Mouse (Mus musculus) urinary bladder, postnatal 4 days (tissue): Measurements from ENCODE around the gene Arsg.
A peak's percentile ranks its signal among the peaks of the same experiment; 100 is the strongest.

Source experiments
- DNase-seq, 2 experiments: peaks; one replicate each; pipeline ENCODE4 v3.0.0; 2021 to 2022; ENCODE audit warnings: low spot score in 2 of 2

Arsg gene

DNA sequence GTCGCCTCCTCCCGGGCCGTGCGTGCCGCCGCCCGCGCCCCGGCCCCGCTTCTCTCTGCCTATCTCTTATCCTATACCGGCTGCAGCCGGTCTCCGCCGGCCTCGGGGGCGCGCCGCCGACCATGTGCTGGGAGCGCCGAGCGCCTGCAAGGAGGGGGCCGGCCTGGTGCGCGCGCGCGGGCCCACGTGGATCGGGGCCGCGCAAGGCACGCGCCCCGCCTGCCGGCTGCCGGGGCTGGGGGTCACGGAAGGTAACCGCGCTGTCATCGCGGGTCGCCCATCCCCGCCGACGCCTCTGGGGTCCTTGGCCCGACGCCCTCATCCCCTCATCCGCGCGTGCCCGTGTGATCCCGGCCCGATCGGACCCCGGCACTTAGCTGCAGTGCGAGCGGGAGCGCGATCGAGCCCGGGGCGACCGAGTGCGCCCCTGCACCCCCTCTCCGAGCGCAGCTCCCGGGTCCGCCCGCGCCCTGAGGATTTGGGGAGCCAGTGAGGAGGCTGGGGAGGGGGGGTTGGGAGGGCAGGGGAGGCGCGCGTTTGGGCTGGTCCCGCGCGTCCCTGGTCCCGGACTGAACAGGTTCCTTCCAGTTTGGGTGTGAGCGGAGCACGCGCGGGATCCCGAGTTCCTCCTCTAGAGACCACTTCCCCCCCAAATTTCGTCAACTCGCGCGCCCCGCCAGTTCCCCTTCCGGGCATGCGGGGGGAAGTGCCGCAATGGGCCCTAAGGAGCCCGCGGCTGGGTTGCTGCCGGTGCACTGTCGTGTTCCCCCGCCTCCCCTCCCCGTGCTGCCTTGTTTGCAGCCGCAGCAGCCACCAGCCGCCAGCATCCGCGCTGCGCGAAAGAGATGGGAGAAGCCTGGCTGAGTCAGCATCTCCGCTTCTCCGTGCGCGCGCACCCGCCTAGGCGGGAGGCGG, at the start of gene Arsg, which contains the start of gene Slc16a6:
Gene Arsg, plus strand, starts transcription at position 204 of the 915 bp plus-strand sequence.
Gene Slc16a6, minus strand, starts transcription at position 428 of the 915 bp plus-strand sequence.
- peak; percentile 78 to 81 for DNase-seq

DNA sequence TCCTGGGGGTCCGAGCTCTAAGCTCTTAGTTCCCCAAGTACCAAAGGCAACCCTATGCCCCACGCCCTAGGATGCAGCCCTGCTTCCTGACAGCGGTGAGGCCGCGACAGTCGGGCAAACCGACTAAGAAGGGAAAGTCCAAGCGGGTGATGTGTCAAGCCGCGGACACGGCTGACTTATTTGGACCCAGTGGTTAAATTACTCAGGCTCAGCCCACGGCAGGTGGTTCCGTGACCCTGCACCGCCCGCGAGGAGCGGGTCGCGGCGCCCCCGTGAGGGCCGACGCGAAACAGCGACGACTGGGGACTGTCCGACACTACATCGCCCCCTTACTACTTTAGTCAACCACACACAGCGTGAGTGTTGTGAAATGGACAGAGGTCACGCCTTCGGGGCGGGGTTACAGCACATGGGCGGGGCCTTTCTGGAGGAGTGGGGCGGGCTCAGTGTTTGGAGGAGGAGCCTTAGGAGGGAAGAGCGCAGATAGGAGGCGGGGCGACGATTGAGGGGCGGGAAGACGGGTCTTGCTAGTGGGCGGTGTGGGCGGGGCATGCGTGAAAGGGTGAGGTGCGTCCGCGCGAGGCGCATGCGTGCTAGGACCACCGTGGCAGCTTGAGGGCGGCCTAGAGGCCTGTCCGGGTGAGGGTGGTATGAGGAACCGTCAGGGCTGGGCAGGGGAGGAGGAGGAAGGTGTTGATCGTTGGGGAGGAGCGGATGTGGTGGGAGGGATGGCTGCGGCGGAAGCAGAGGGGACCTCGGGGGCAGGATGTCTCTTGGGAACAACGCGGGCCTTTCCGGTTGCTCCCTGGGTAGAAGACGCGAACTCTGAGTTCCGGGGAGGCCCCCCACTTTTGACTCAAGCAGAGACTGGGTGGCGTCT, 47.5 kb upstream of the Arsg start, which contains the start of gene Amz2:
Gene Amz2, plus strand, starts transcription at position 555 of the 880 bp plus-strand sequence.
- DNase-seq: peak; percentile 99

DNA sequence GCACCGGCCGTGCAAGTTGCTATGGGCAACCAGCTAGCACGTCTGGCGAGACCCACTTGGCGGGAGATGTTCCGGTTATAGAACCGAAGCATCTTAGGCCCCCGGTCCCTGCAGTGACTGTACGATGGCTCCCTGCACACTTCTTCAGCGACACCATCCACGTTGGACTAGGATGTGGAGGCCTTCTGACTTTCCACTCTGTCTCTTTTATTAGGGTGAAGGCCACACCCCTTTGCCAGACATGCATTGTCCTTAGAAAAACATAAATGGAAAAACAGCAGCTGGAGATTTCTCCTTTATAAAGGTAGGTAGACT, 46.9 kb upstream of the Arsg start:
- no peak for DNase-seq

DNA sequence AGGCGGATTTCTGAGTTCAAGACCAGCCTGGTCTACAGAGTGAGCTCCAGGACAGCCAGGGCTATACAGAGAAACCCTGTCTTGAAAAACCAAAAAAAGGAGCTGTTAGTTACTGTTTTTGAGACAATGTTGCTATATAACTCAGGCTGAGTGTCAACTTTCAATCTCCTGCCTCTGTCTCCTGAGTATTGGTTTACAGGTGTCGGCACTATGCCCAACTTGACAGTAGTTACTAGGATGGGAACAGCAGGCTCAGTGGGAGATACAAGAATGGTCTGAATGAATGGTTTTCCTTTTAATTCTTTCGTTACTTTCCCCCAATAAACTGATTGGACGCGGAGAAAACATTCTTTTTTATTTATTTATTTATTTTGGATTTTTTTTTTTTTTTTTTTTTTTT, 45.8 kb upstream of the Arsg start:
- DNase-seq: no peak

DNA sequence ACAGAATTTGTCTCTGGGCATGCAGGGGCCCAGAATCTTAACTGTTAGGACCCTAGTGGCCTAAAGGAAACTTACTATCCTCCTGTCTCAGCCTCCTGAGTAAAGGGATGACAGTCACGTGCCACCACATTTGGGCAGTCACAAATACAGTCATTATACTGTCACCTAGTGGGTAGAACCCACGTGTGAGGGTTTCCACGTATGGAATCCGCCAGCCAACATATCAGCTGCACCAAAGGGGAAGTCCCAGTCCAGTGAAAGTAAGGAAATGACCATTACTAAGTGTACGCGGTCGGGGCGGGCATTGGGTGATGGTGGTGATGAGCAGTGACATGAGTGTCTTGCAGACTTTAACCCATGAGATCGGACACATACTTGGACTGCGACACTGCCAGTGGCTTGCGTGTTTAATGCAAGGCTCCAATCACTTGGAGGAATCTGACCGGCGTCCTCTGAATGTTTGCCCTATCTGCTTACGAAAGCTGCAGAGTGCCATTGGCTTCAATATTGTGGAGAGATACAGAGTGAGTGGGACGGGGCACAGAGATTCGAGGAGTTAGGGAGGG, 38.9 kb upstream of the Arsg start:
- no peak for DNase-seq

DNA sequence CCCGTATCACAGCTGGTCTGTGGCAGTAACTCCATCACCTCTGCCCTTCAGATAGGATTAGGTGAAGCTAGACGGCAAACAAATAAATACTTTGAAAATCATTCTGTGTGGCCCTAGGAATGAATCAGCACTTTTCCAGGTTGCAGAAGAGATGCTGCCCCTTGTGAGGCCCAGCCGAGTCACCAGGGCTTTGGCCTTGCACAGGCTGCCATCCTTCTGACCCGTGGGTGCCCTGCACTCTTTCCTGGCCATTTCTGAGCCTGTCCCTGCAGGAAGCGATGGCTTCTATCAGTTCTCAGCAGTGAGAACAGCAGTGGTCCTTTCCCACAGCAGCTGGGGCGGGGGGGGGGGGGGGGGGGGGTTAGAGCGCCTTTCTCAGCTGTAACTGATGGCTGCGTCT, 36.3 kb upstream of the Arsg start:
- no peak for DNase-seq

DNA sequence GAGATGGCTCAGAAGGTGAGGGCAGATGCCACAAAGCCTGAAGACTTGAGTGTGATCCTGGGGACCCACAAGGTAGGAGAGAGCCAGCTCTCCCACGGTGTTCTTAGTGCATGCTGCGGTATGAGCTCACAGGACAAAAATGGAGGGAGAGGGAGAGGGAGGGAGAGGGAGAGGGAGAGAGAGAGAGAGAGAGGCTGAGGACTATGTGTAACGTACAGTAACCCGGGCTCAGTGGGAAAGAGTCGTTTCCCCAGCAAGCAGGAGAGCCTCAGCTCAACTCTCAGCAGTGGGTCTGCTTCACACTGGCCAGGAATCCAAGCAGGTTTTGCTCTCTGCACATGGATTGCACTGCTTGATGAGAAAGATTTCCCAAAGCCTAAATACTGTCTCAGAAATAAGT, 34.0 kb upstream of the Arsg start:
- no peak for DNase-seq

DNA sequence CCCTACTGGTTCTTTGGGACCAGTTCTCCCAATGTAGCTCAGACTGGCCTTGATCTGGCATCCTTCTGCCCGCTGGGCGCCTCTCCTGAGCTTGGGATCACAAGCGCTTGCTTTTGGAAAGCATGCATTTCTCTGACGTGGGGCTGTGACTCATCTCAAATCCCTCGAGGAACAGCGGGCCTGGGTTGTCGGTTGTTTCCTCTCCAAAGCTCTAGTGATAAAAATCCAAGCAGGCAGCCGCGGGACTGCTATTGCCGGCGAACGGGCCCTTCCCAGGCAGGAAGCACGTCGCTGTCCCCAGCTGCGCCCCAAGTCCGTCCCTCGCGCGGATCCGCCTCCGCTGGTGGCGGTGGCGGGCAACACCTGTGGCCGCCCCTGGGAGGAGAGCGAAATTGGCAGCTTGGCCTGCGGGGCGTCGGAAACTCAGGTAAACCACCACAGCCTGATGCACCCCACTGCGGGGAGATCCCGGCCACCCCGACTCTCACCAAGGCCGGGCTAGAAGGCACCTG, 33.3 kb upstream of the Arsg start:
- DNase-seq: peak; percentile 69 to 78

DNA sequence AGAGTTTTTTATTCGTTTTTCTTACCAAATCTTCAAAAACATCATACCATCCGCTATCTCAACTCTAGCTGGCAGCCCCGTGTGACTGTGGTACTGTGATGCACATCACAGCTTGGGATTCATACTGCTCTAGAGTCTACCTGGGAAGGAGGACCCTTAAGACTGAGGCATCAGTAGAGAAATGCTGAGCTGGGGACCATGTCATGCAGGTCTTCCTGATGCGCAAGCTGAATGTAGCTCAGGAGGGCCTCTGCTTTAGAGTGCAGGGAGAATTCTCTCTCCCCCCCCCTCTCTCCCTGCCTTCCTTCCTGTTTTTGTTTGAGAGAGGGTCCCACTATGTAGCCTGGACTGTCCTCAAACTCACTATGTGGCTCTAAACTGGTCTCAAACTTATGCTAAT, 32.5 kb upstream of the Arsg start:
- no peak for DNase-seq

DNA sequence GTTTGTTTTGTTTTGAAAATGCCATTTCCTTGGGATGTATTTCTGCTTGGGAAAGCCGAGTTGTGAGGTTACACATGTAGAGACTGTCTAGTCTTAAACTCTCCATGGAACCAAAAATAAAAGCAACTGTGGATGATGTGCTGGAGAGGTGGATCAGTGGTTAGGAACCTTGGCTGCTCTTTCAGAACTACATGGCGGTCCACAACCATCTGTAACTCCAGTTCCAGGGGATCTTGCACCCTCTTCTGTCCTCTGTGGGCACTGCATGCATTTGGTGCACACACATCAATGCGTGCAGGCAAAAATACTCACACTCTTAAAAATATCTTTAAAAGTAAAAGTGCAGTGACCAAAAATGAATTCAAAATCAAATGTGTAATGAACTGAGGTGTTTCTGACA, 32.1 kb upstream of the Arsg start:
- no peak for DNase-seq

DNA sequence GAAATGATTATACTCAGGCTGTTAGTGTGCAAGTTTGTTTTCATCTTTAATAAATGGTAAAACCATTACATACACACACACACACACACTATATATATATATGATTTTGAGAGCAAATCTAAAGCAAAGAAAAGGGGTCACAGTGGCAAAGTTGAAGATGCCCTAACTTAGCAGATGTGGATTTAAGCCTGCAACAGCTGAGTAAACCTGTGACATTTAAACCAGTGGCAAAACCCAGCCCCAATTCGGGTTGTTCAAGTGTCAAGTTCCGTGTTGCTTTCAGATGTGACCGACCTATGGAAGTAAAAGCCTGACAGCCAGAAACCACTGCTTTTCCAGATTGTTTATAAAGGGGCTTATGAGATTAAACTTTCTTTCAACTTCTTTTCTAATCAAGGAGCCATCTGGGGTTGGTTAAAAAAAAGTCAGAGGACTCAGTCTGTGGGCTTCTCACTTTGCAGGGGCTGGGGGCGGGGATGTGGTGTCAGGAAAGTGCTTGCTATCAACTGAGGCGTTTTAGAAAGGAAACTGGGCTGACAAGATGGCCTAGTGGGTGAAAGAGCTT, 30.9 kb upstream of the Arsg start:
- no peak for DNase-seq

DNA sequence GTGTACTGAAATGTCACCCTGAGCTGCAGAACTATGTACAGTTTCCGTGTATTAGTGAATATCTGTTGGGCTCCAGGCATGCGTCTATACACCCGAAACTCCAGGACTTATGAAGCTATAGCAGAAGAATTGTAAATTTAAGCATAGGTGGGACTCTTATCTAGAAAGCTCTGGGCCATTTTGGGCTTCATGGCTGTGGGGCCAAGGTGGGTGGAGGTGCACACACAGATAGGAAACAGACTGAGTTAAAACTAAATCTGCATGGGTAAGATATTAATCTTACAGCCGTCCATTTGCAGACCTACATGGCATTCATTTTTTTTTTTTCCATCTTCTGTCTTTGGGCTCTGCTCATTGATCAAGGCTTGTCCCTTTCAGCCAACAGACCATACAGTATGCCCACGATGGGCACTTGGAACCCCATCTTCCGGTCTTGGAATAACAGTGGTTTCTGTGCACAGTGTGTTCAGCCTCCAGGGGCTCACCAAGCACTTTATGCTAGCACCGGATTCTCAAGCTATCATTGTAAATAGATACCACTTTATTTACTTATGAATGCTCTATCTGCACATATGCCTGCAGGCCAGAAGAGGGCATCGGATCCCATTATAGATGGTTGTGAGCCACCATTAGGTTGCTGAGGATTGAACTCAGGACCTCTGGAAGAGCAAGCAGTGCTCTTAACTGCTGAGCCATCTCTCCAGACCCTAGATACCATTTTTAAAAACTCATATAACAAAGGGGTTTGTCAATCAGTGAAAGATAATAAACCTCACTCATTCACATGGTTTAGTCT, 29.5 kb upstream of the Arsg start:
- no peak for DNase-seq

DNA sequence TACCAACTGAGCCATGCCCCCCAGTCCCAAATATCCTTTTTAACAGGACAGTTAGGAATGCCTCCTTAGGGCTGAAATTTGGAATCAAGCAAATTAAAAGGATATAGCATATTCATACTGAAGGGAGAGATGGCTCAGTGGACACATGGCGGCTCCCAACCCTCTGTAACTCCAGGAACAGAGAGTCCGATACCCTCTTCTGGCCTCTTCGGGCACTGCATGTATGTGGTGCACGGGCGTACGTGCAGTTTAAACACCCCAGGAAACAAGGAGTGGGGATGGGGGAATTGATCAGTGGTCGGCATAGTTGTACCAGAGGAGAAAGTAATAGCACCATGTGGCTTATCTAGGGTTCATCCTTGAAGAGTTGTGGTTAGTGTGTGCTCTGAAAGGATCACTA, 28.6 kb upstream of the Arsg start:
- no peak for DNase-seq

DNA sequence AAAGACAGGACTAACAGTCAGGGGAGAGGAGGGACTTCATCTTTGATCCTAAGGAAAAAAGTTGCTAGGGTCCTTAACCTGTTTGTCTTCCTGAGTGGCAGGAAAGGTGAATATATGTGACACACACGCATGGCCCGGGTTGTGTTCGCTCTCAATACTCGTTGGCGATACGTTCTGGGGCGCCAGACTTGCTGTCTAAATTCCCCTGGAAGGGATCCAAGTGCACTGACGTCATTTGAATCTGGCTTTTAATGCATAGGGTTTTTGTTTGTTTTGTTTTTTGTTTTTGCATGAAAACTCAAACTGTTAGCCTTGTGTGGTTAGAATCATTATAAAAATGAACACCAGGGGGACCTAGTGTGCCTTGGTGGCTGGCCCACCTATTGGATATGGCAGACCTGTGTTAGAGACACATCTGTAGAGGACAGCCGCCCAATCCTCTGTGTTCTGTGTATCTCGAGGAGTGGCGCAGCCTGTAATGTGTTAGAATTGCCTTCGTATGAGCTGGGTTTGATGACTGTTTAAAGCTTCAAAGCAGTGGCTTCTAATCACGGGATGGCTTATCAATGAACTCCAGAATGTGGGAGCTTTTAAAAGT, 27.6 kb upstream of the Arsg start:
- DNase-seq: no peak

DNA sequence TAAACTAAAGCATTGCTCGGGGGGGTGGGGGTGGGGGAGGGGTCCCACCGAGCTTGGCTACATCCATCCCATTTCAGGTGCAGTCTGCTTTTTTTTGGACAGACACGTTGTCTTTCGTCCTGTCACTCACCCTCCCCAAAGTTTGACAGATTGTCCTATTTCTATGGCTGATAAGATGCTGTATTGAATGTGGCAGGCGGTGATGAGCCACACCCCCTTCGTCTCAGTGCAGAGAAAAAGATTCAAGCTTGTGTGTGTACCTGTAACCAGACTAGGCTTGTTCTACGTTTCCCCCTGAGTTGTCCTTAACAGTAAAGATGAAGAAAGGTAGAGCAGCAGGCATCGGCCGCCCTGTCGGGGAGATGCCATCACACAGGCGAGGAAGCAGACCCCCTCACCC, 22.0 kb upstream of the Arsg start:
- no peak for DNase-seq

DNA sequence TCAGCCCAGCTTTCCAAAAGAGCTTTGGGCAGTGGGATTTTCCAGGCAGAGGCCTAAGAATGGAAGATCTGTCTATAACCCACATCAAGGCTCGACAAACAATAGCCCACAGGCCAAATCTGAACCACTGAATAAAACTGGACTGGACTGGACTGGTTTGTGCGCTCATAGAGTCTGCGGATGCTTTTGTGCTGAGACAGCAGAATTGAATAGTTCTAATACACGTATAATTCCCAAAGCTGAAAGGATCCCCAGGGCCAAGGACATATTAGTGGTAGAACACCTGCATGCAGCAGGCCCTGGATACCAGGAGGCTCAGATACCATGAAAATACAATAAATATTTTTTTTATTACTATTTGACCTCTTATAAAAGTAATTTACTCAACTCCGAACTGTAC, 16.9 kb upstream of the Arsg start:
- DNase-seq: no peak

DNA sequence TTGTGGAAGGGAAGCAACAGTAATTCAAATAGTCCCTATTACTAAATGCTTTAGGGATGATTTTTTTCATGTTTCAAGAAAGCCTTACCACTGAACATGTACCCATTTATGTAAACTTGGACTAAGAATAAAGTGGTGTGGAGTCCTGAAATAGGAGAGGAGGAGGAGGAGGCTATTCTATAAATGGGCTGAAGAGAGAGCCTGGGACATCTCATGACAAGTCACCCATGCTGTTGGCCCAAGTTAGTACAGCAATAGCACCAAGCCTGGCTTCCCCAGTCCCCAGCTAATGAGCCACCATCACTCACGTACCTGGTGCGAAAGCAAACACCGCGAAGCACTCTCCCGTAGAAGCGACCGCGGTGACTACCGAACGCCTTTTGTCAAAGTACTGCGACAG, 15.0 kb upstream of the Arsg start:
- DNase-seq: no peak

DNA sequence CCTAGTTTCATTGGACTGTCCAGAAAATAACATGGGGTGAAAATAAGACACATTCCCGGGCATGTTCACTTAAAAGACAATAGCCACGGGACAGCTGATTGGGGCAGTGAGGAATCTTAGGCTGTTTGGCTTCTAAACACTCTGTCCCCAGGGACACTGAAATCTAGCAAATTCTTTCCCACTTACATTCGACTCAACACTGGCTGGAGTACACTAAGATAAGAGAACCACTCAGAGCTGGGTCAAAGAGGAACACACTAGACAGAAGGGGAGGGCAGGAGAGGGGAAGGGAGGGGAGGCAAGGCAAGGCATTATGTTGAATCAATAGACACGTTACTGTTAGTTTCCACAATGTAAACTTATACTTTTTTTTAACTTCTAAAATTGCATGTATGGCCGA, 12.6 kb upstream of the Arsg start:
- DNase-seq: no peak

DNA sequence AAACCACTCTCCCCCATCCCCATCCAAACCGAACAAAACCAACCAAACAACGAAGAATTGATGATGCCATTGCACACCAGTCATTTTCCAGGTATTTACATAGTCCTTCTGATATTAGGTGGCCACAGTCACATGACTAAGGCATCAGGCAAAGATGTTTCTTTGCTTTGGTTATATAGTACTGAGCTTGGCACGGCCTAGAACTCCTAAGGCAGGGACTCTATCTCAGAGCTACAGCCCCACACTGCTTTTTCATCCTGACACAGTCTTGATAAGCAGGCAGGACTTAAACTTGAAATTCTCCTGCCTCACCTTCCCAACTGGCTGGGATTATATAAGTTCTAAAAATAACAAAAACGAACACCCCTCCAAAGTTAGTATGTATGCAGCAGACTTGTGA, 8.1 kb upstream of the Arsg start:
- no peak for DNase-seq

DNA sequence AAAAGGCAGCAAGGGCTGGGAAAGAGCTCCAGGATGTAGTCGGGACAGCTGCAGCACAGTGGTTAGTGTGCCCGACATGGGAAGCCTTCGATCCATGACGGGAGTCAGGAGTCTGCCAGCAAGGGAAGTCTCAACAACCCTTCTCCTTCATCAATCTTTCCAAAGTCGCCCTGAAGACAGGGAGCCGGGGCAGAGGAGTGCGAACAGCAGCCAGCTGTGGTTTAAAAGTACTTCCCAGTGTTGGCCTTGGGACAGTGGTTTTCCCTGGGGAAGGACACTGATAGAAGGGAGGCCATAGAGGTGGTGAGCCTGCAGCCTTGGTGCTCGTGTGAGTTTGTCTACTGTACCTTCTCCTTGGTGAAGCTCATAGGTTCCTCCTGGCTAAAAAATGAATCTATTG, 6.2 kb upstream of the Arsg start:
- DNase-seq: no peak

DNA sequence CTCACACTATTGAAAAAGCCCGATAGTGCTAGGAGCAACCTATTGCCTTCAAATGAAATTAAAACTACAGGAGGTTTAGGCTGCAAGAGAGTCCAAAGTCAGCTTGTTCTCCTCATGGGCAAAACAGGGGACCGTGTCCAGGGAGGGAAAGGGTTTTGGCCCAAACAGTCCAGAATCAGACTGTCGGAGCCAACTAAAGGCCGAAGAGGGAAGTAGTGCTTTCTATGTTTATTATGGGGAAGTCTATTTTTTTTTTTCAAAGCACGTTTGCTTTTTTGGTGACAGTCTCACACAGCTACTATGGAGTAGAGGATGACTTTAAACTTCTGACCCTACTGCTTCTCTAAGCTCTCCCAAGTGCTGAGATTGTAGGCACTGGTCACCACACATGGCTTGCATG, 5.0 kb upstream of the Arsg start:
- DNase-seq: no peak
